Mouse (Mus musculus) stomach, postnatal 0 days (tissue): Measurements from ENCODE around the gene Prkcg. TPM values are rescaled to one million over a fixed set of nuclear protein-coding genes. Genes with fewer than 3 reads are reported as not detected.
A peak's percentile ranks its signal among the peaks of the same experiment; 100 is the strongest.

Experiments used
- ATAC-seq: fragments of 200-750 bp; cut with Nextera tagmentation; 2 replicates; pipeline ENCODE4 v1.8.0; 2017; ENCODE audit not compliant: low FRiP score, low TSS enrichment
- DNase-seq: peaks from one replicate; pipeline ENCODE4 v3.0.0-alpha.2; 2016; ENCODE audit warnings: low spot score
- H3K27ac ChIP-seq: fragments of 300-500 bp; sonication (generic); replicated peaks from 2 replicates; pipeline ENCODE4 v1.5.1; 2014; ENCODE audit warnings: mild to moderate bottlenecking, control low read depth
- H3K27me3 ChIP-seq: fragments of 300-500 bp; sonication (generic); 2 replicates; pipeline ENCODE4 v1.6.1; 2014; ENCODE audit warnings: low read length; ENCODE audit not compliant: control insufficient read depth, insufficient read depth
- H3K36me3 ChIP-seq: fragments of 300-500 bp; sonication (generic); 2 replicates; pipeline ENCODE4 v1.6.1; 2014; ENCODE audit warnings: low read length, mixed read lengths; ENCODE audit not compliant: control insufficient read depth, insufficient read depth
- H3K4me1 ChIP-seq: fragments of 300-500 bp; sonication (generic); replicated peaks from 2 replicates; pipeline ENCODE4 v1.6.1; 2014; ENCODE audit warnings: antibody characterized with exemption; ENCODE audit not compliant: control insufficient read depth, insufficient read depth
- H3K4me2 ChIP-seq: fragments of 300-500 bp; sonication (generic); replicated peaks from 2 replicates; pipeline ENCODE4 v1.6.1; 2014; ENCODE audit warnings: low read depth, mild to moderate bottlenecking, control low read depth, moderate library complexity
- H3K4me3 ChIP-seq: fragments of 300-500 bp; sonication (generic); 2 replicates; pipeline ENCODE4 v1.5.1; 2014; ENCODE audit warnings: low read depth, low read length, control low read depth
- H3K9ac ChIP-seq: fragments of 300-500 bp; sonication (generic); 2 replicates; pipeline ENCODE4 v1.6.1; 2014; ENCODE audit warnings: mild to moderate bottlenecking, low read length, control low read depth, mixed read lengths
- H3K9me3 ChIP-seq: fragments of 300-500 bp; sonication (generic); 2 replicates; pipeline ENCODE4 v1.6.1; 2016; ENCODE audit warnings: low read length; ENCODE audit not compliant: control insufficient read depth
- CTCF ChIP-seq: IDR thresholded peaks from 2 replicates; pipeline ENCODE4 v1.5.1; 2016; ENCODE audit warnings: antibody characterized with exemption, low read depth, mild to moderate bottlenecking, moderate library complexity
- EP300 ChIP-seq: optimal IDR thresholded peaks from 2 replicates; pipeline ENCODE3; 2016; ENCODE audit warnings: antibody characterized with exemption
- WGBS: fragments of 180-500 bp; shearing (Covaris S2); extraction: QIAGEN DNeasy Blood & Tissue Kit; methylation state at CpG from one replicate; pipeline ENCODE4 v1.1.7; 2014; 5-methylcytosine and 5-hydroxymethylcytosine counted together
- polyA plus RNA-seq: library from polyadenylated mRNA; unstranded; fragments of >200 nt; fragmentation: Nextera tagmentation; extraction: Ambion mirVana; gene quantifications from 2 replicates; pipeline ENCODE4 v1.2.1, GENCODE M21; 2015

Gene Prkcg
- polyA plus RNA-seq, 1 experiment from 2014 or later = 0.24 TPM

DNA sequence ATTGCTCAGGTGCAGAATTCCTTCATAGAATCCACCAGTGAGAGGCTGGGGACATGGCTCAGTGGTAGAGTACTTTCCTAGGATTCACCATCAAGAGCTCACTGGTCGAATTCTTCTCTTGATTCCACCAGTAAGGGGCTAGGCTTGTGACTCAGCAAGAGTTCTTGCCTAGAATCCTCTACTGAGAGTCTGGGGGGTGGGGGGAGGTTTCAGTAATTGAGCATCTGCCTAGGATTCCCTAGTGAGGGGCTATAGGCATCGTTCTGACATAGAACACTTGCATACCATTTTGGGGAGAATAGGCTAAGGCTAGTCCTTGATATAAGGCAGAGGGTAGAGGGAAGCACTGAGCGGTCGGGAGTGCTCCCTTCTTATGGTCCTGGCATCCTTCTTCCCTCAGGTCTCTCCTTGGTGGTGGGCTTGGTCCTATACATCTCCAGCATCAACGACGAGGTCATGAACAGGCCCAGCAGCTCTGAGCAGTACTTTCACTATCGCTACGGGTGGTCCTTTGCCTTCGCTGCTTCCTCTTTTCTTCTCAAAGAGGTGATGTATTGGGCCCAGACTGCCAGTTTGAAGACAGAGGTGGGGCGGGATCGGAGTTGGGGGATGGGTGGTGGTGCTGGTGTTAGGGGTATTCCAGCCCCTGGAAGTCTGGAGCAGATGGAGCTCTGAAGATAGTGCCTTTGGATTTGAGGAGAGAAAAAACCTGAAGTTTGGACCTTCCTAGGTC, 76.7 kb downstream of the Prkcg start:
- H3K27me3 ChIP-seq = no peaks in the 10 kb centered on the region
- H3K36me3 ChIP-seq = no peaks in the 10 kb centered on the region
- no peak for TF ChIP-seq EP300
- no peak for TF ChIP-seq CTCF
- no peak for DNase-seq
- WGBS = 45% methylated on average over 11 of the region's 11 CpGs
- no peak overlapping the region for H3K4me2 ChIP-seq
- no peak for ATAC-seq
- no peaks in the 10 kb centered on the region for H3K4me1 ChIP-seq
- H3K27ac ChIP-seq = no peak overlapping the region
- H3K4me3 ChIP-seq = no peak overlapping the region
- no peak overlapping the region for H3K9ac ChIP-seq
- H3K9me3 ChIP-seq = no peaks in the 10 kb centered on the region

DNA sequence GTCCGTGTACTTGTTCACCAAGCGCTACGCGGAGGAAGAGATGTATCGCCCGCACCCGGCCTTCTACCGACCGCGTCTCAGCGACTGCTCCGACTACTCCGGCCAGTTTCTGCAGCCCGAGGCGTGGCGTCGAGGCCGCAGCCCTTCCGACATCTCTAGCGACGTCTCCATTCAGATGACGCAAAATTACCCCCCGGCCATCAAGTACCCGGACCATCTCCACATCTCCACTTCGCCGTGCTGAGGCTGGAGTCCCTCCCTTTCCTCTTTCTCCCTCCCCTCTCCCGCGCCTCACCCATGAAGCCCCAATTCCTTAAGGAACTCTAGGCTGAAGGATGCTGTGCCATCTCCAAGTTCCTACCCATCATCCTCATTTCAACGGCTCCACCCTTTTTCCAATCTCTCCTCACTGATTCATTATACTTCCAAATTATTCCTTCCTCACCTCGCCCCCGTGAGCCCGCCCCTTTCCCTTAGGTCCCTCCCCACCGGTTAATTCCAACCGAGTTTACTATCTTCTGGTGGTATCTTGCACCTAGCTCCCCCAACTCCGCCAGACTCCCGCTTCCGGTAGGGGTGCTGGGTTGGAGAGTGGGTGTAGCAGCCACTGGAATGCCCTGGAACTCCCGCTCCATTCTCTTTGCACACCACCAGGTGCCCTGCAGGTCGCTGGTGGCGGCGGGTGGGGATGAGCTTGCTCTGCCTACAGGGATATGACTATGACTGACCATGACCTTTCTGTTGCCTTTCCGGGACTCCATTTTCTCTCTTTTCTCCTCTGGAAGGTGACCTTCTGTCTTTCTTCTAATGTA, 77.9 kb downstream of the Prkcg start:
- peak overlapping the region; percentile 19; the same call in 1 of the 2 replicates for H3K4me2 ChIP-seq
- no peak overlapping the region for H3K27ac ChIP-seq
- H3K4me3 ChIP-seq = no peak overlapping the region
- DNase-seq (no peak), ATAC-seq (no peak)
- no peaks in the 10 kb centered on the region for H3K9me3 ChIP-seq
- H3K36me3 ChIP-seq = no peaks in the 10 kb centered on the region
- TF ChIP-seq CTCF (no peak), EP300 (no peak)
- no peaks in the 10 kb centered on the region for H3K27me3 ChIP-seq
- H3K4me1 ChIP-seq = no peaks in the 10 kb centered on the region
- 32% methylated on average over 42 of the region's 42 CpGs for WGBS
- no peak overlapping the region for H3K9ac ChIP-seq

DNA sequence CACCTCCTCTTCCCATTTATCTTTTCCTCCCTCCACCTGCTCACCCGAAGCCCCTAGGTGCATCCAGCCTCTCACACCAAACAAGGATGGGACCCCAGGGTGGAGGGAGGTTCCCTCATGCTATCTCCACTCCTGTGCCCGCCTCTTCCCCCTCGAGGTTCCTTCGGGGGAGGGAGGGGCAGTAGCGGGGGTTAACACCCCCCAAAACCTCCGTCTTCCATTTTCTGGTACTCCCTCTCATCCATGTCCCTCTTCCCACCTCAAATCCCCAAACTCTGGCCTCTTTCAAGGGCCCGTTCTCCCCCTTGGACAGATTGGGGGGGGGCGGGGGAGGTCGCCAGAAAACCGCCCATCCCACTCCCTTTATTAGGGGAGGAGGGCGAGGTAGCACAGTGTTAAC, 78.6 kb downstream of the Prkcg start:
- Histone ChIP-seq H3K36me3 (no peaks in the 10 kb centered on the region), H3K4me2 (0 out of 2 replicates have a peak overlapping the region, but pooled peaks have one; percentile 19), H3K4me3 (0 out of 2 replicates have a peak overlapping the region, but pooled peaks have one; percentile 4), H3K27ac (no peak overlapping the region), H3K27me3 (no peaks in the 10 kb centered on the region), H3K9ac (no peak overlapping the region), H3K4me1 (no peaks in the 10 kb centered on the region), H3K9me3 (no peaks in the 10 kb centered on the region)
- DNase-seq = no peak
- WGBS = 21% methylated on average over 11 of the region's 11 CpGs
- ATAC-seq = no peak
- TF ChIP-seq CTCF = no peak
- no peak for TF ChIP-seq EP300

DNA sequence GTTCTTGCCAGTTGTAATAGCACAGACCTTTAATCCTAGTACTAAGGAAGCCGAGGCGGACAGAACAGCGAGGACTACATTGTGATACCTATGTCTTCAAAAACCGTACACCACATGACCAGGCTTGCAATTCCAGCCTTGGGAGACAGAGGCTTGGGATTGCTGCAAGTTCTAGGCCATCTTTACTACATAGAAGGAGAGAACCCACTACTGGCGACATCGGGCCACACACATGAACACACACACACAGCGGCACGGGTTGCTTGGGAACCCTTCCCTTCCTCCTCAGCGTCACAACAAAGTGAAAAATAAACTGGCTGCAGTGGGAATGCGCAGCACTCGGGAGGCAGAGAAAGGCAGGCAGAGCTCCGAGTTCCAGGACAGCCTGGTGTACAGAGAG, 79.3 kb downstream of the Prkcg start:
- Histone ChIP-seq H3K9me3 (no peaks in the 10 kb centered on the region), H3K36me3 (no peaks in the 10 kb centered on the region), H3K9ac (no peak overlapping the region), H3K27ac (no peak overlapping the region), H3K4me1 (no peaks in the 10 kb centered on the region), H3K27me3 (no peaks in the 10 kb centered on the region), H3K4me2 (no peak overlapping the region), H3K4me3 (no peak overlapping the region)
- no peak for ATAC-seq
- no peak for TF ChIP-seq CTCF
- no peak for TF ChIP-seq EP300
- 38% methylated on average over 12 of the region's 12 CpGs for WGBS
- no peak for DNase-seq

DNA sequence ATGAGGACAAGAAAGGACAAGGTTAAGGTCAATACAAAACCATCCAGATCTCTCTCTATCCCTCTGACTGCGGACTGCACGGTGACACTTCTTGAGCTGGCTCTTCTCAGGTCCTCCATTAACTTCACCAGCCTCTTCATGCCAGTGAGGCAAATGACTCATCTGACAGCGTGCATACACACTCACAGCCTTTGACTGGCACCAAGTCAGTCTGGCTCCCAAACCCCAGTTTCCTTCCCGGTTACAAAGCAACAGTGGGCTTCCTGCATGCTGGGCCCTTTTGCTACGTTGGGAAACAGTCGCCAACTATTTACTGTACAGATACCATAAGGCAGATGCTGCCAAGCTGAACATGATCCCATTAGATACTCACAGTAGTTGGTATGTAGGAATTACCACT, 80.2 kb downstream of the Prkcg start:
- WGBS = 63% methylated on average over 6 of the region's 6 CpGs

DNA sequence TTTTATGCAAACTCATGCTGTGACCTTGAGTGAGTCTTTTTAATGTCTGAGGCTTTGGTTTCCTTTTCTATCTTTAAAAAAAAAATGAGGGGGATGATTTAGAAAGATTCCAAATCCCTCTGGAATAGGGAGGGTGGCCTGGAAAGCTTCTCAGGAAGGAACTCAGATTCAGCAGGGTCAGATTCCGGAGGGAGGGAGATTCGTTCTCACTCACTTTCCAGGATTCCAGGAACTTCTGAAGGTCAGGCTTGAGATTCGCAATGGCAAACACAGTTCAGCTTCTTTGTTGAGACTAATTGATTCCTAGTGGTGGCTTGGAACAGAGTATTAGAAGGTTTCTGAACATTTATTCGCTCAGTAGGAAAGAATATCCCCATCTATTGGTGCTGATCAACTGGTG, 81.4 kb downstream of the Prkcg start:
- TF ChIP-seq EP300 = no peak
- TF ChIP-seq CTCF = no peak
- Histone ChIP-seq H3K4me3 (no peak overlapping the region), H3K27ac (no peak overlapping the region), H3K27me3 (no peaks in the 10 kb centered on the region), H3K4me2 (no peak overlapping the region), H3K9ac (no peak overlapping the region), H3K4me1 (no peaks in the 10 kb centered on the region), H3K36me3 (no peaks in the 10 kb centered on the region), H3K9me3 (no peaks in the 10 kb centered on the region)
- DNase-seq (no peak), ATAC-seq (no peak)
- 36% methylated on average over 4 of the region's 4 CpGs for WGBS

More for the DNA sequence above, 80.2 kb downstream of the Prkcg start:
- H3K9ac ChIP-seq = no peak overlapping the region
- H3K27ac ChIP-seq = no peak overlapping the region
- ATAC-seq (no peak), DNase-seq (no peak)
- TF ChIP-seq EP300 = no peak
- TF ChIP-seq CTCF = no peak
- no peaks in the 10 kb centered on the region for H3K36me3 ChIP-seq
- H3K27me3 ChIP-seq = no peaks in the 10 kb centered on the region
- no peak overlapping the region for H3K4me2 ChIP-seq
- H3K9me3 ChIP-seq = no peaks in the 10 kb centered on the region
- no peak overlapping the region for H3K4me3 ChIP-seq
- H3K4me1 ChIP-seq = no peaks in the 10 kb centered on the region
